Mouse (Mus musculus): ENCODE data around the gene Cgrrf1. TPM values are rescaled to one million over a fixed set of nuclear protein-coding genes. Genes with fewer than 3 reads are reported as not detected.

Gene Cgrrf1
- polyA plus RNA-seq (2014; fragmentation: Nextera tagmentation; extraction: Ambion mirVana), result 30.2 and 33.9 TPM in 2 replicates

DNA sequence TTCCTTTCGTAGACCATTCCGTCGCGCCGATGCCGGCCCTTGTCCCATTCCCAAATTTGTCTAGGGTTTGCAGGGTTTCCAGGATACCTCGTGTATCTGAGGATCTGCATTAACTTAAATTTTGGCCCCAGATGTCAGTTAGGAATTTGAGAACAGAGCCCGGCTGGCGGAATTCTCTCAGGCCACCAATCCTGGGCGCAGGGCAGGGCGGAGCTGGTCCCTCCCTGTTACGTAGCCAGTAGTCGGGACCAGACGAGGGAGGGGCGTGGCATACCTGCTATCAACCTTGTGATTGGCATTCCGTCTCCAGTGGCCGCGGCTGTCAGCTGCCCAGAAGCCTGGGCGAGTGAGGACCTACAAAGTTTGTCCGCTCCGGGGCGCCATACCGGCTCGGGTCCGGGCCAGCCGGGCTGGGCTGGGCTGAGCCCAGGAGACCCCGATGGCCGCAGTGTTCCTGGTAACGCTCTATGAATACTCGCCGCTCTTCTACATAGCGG lies at the start of gene Cgrrf1:
Gene Cgrrf1 (plus strand): TSS at position 289 of the 497 bp plus-strand sequence.
- DNase-seq (ENCODE audit: low spot score), result peak; percentile 97
- Histone ChIP-seq H3K4me3 (ENCODE audit: low read depth, low read length) (peak within 1 kb of the TSS; percentile 87), H3K27me3 (ENCODE audit: control insufficient read depth, insufficient read depth, low read length) (no peaks in the 10 kb centered on the region), H3K4me1 (replicated peaks; ENCODE audit: control insufficient read depth, insufficient read depth, low read length) (no peaks in the 10 kb centered on the region), H3K27ac (ENCODE audit: low read depth, low read length) (no peak within 1 kb of the TSS), H3K9me3 (ENCODE audit: control insufficient read depth, low read length) (no peaks in the 10 kb centered on the region), H3K36me3 (ENCODE audit: control insufficient read depth, insufficient read depth, low read length) (no peaks in the 10 kb centered on the region), H3K9ac (ENCODE audit: low read length) (peak within 1 kb of the TSS; percentile 80), H3K4me2 (ENCODE audit: low read depth, low read length, severe bottlenecking) (peak within 1 kb of the TSS; percentile 66)
- WGBS, result under 1% methylated on average over 32 of the region's 32 CpGs
- peak; percentile 100 for ATAC-seq (replicated peaks; ENCODE audit: low FRiP score)

- DNase-seq (ENCODE audit: low spot score) (no peak), ATAC-seq (replicated peaks; ENCODE audit: low FRiP score) (no peak)
- Histone ChIP-seq H3K27ac (ENCODE audit: low read depth, low read length) (no peak overlapping the region), H3K4me1 (replicated peaks; ENCODE audit: control insufficient read depth, insufficient read depth, low read length) (0 out of 2 replicates have a peak, but pooled peaks cover 4% of the 10 kb centered on the region), H3K4me2 (ENCODE audit: low read depth, low read length, severe bottlenecking) (no peak overlapping the region), H3K9ac (ENCODE audit: low read length) (no peak overlapping the region), H3K9me3 (ENCODE audit: control insufficient read depth, low read length) (peaks cover 8% of the 10 kb centered on the region; the same call in 1 of the 2 replicates), H3K36me3 (ENCODE audit: control insufficient read depth, insufficient read depth, low read length) (peaks cover 29% of the 10 kb centered on the region), H3K4me3 (ENCODE audit: low read depth, low read length) (no peak overlapping the region), H3K27me3 (ENCODE audit: control insufficient read depth, insufficient read depth, low read length) (no peaks in the 10 kb centered on the region)
- 89% methylated on average over 8 of the region's 8 CpGs for WGBS
These were observed 49.6 kb upstream of the Cgrrf1 start for GRCm38 (mm10) chr14:46782187-46782828.

DNA sequence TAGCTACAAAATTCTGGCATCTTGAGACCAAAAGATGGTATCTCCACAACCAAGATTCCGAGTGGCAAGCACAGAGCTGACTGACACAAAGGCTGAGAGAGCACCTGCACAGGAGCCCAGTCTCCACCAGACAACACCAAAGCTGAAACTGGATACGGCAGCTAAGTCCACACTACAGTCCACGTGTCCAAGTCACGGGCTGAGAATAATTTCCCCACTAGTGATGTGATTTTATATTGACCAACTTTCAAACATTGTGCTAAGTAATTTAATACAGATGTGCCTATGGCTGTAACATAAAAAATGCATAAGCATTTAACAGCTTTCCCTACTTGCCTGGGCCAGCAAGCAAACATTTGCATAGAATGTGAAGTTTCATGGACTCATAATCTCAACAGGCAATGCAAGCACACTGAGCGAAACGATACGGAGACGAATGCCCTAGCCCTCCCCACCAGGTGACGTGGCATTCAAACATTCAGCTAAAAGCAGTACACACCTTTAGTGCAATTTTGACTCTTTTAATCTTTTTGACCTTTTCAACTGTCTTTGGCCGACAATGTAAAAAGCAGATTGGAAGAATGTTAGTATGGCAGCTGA lies 48.5 kb upstream of the Cgrrf1 start:
- WGBS, result 93% methylated on average over 10 of the region's 10 CpGs
- no peak overlapping the region for H3K9ac ChIP-seq (ENCODE audit: low read length)
- ATAC-seq (replicated peaks; ENCODE audit: low FRiP score), result no peak

GRCm38 (mm10) chr14:46785247-46785646 lies 46.7 kb upstream of the Cgrrf1 start:
- no peaks in the 10 kb centered on the region for H3K27me3 ChIP-seq (ENCODE audit: control insufficient read depth, insufficient read depth, low read length)
- whole genome bisulfite sequencing, result 83% methylated on average over 5 of the region's 5 CpGs
- no peak overlapping the region for H3K27ac ChIP-seq (ENCODE audit: low read depth, low read length)
- DNase-seq (ENCODE audit: low spot score) (no peak), ATAC-seq (replicated peaks; ENCODE audit: low FRiP score) (no peak)
- 0 out of 2 replicates have a peak, but pooled peaks cover 4% of the 10 kb centered on the region for H3K4me1 ChIP-seq (replicated peaks; ENCODE audit: control insufficient read depth, insufficient read depth, low read length)
- H3K9me3 ChIP-seq (ENCODE audit: control insufficient read depth, low read length), result no peaks in the 10 kb centered on the region
- no peak overlapping the region for H3K4me2 ChIP-seq (ENCODE audit: low read depth, low read length, severe bottlenecking)
- H3K9ac ChIP-seq (ENCODE audit: low read length), result no peak overlapping the region
- H3K36me3 ChIP-seq (ENCODE audit: control insufficient read depth, insufficient read depth, low read length), result peaks cover 4% of the 10 kb centered on the region
- H3K4me3 ChIP-seq (ENCODE audit: low read depth, low read length), result no peak overlapping the region

More for the DNA sequence above, 48.5 kb upstream of the Cgrrf1 start:
- Histone ChIP-seq H3K4me3 (ENCODE audit: low read depth, low read length) (no peak overlapping the region), H3K27me3 (ENCODE audit: control insufficient read depth, insufficient read depth, low read length) (no peaks in the 10 kb centered on the region), H3K4me2 (ENCODE audit: low read depth, low read length, severe bottlenecking) (no peak overlapping the region), H3K4me1 (replicated peaks; ENCODE audit: control insufficient read depth, insufficient read depth, low read length) (0 out of 2 replicates have a peak, but pooled peaks cover 4% of the 10 kb centered on the region), H3K36me3 (ENCODE audit: control insufficient read depth, insufficient read depth, low read length) (peaks cover 21% of the 10 kb centered on the region), H3K27ac (ENCODE audit: low read depth, low read length) (no peak overlapping the region), H3K9me3 (ENCODE audit: control insufficient read depth, low read length) (peaks cover 8% of the 10 kb centered on the region; the same call in 1 of the 2 replicates)
- DNase-seq (ENCODE audit: low spot score), result no peak

GRCm38 (mm10) chr14:46787454-46787786 lies 44.5 kb upstream of the Cgrrf1 start:
- Histone ChIP-seq H3K9me3 (ENCODE audit: control insufficient read depth, low read length) (no peaks in the 10 kb centered on the region), H3K4me3 (ENCODE audit: low read depth, low read length) (peak overlapping the region; percentile 94), H3K4me1 (replicated peaks; ENCODE audit: control insufficient read depth, insufficient read depth, low read length) (0 out of 2 replicates have a peak, but pooled peaks cover 4% of the 10 kb centered on the region), H3K4me2 (ENCODE audit: low read depth, low read length, severe bottlenecking) (peak overlapping the region; percentile 66), H3K27me3 (ENCODE audit: control insufficient read depth, insufficient read depth, low read length) (no peaks in the 10 kb centered on the region), H3K36me3 (ENCODE audit: control insufficient read depth, insufficient read depth, low read length) (no peaks in the 10 kb centered on the region; the same call in 1 of the 2 replicates), H3K9ac (ENCODE audit: low read length) (peak overlapping the region; percentile 99), H3K27ac (ENCODE audit: low read depth, low read length) (peak overlapping the region; percentile 98)
- DNase-seq (ENCODE audit: low spot score) (no peak), ATAC-seq (replicated peaks; ENCODE audit: low FRiP score) (no peak)
- WGBS, result under 1% methylated on average over 11 of the region's 11 CpGs

- Histone ChIP-seq H3K9ac (ENCODE audit: low read length) (peak within 1 kb of the TSS; percentile 99), H3K27ac (ENCODE audit: low read depth, low read length) (peak within 1 kb of the TSS; percentile 98), H3K4me1 (replicated peaks; ENCODE audit: control insufficient read depth, insufficient read depth, low read length) (0 out of 2 replicates have a peak, but pooled peaks cover 4% of the 10 kb centered on the region), H3K4me2 (ENCODE audit: low read depth, low read length, severe bottlenecking) (peak within 1 kb of the TSS; percentile 66), H3K27me3 (ENCODE audit: control insufficient read depth, insufficient read depth, low read length) (no peaks in the 10 kb centered on the region), H3K4me3 (ENCODE audit: low read depth, low read length) (peak within 1 kb of the TSS; percentile 94), H3K9me3 (ENCODE audit: control insufficient read depth, low read length) (no peaks in the 10 kb centered on the region), H3K36me3 (ENCODE audit: control insufficient read depth, insufficient read depth, low read length) (no peaks in the 10 kb centered on the region; the same call in 1 of the 2 replicates)
- WGBS, result under 1% methylated on average over 71 of the region's 86 CpGs
- DNase-seq (ENCODE audit: low spot score) (peak; percentile 97), ATAC-seq (replicated peaks; ENCODE audit: low FRiP score) (peak; percentile 96)
These were observed 44.0 kb upstream of the Cgrrf1 start, which contains the start of gene Cnih1 for GRCm38 (mm10) chr14:46787787-46788504. TSS of gene Cnih1 (minus strand) at chr14:46788411.

DNA sequence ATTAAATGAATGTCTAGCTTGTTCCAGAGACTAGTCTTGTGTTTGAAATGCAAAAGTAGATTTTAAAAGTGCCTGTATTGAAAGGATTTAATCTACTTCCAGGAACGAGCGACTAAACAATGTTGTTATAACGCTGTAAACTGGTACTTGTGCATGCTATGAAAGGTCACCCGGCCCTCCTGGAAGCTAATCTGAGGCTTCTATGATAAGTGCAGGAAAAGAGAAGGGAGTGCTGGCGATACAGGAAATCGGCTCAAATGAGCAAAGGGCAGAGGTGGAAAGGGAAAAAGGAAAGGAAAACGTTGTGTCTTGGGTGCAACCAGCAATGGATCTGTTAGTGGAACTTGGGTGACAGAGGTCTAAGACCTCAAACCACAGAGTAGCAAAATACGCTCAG lies 43.4 kb upstream of the Cgrrf1 start:
- peak overlapping the region; percentile 94 for H3K4me3 ChIP-seq (ENCODE audit: low read depth, low read length)
- no peaks in the 10 kb centered on the region for H3K27me3 ChIP-seq (ENCODE audit: control insufficient read depth, insufficient read depth, low read length)
- H3K27ac ChIP-seq (ENCODE audit: low read depth, low read length), result peak overlapping the region; percentile 98; the same call in 1 of the 2 replicates
- DNase-seq (ENCODE audit: low spot score) (no peak), ATAC-seq (replicated peaks; ENCODE audit: low FRiP score) (0 out of 2 replicates have a peak, but pooled peaks have one; percentile 22)
- 0 out of 2 replicates have a peak overlapping the region, but pooled peaks have one; percentile 18 for H3K4me2 ChIP-seq (ENCODE audit: low read depth, low read length, severe bottlenecking)
- peak overlapping the region; percentile 9 for H3K9ac ChIP-seq (ENCODE audit: low read length)
- 31% methylated on average over 8 of the region's 8 CpGs for WGBS
- 0 out of 2 replicates have a peak, but pooled peaks cover 4% of the 10 kb centered on the region for H3K4me1 ChIP-seq (replicated peaks; ENCODE audit: control insufficient read depth, insufficient read depth, low read length)
- no peaks in the 10 kb centered on the region for H3K36me3 ChIP-seq (ENCODE audit: control insufficient read depth, insufficient read depth, low read length)
- H3K9me3 ChIP-seq (ENCODE audit: control insufficient read depth, low read length), result no peaks in the 10 kb centered on the region

DNA sequence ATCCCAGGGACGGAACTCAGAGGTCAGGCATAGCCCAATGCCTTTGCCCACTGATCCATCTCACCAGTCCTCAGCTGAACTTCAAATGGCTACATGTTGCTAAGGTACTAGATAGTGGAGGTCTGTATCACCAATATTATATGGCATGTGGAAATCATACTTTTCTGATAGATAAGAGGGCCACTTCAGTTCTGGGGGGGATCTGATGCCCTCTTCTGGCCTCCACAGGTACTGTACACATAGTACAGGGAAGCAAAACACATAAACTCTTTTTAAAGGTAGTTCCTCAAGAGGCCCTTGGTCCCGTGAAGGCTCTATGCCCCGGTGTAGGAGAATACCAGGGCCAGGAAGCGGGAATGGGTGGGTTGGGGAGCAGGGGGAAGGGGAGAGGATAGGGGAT lies 41.6 kb upstream of the Cgrrf1 start:
- Histone ChIP-seq H3K27ac (ENCODE audit: low read depth, low read length) (no peak overlapping the region), H3K27me3 (ENCODE audit: control insufficient read depth, insufficient read depth, low read length) (no peaks in the 10 kb centered on the region), H3K36me3 (ENCODE audit: control insufficient read depth, insufficient read depth, low read length) (no peaks in the 10 kb centered on the region), H3K9ac (ENCODE audit: low read length) (no peak overlapping the region), H3K9me3 (ENCODE audit: control insufficient read depth, low read length) (no peaks in the 10 kb centered on the region), H3K4me3 (ENCODE audit: low read depth, low read length) (no peak overlapping the region), H3K4me1 (replicated peaks; ENCODE audit: control insufficient read depth, insufficient read depth, low read length) (0 out of 2 replicates have a peak, but pooled peaks cover 4% of the 10 kb centered on the region), H3K4me2 (ENCODE audit: low read depth, low read length, severe bottlenecking) (no peak overlapping the region)
- DNase-seq (ENCODE audit: low spot score) (no peak), ATAC-seq (replicated peaks; ENCODE audit: low FRiP score) (no peak)
- 75% methylated on average over 4 of the region's 4 CpGs for WGBS

Data from forebrain, embryonic 11.5 days (tissue).